Mouse (Mus musculus): Measurements from ENCODE around the gene Vamp5. TPM values are rescaled to one million over a fixed set of nuclear protein-coding genes. Genes with fewer than 3 reads are reported as not detected.

Gene Vamp5
- 27.9 and 29.0 TPM in 2 replicates for polyA plus RNA-seq (2015; fragmentation: Nextera tagmentation; extraction: Ambion mirVana)

- 1% methylated on average over 49 of the region's 49 CpGs for WGBS
- H3K27ac ChIP-seq (replicated peaks), result peak within 1 kb of the TSS; percentile 61
- ATAC-seq (ENCODE audit: insufficient number of reproducible peaks, low FRiP score, low TSS enrichment, low read depth), result peak; percentile 72
- no peaks in the 10 kb centered on the region for H3K27me3 ChIP-seq
- peaks cover 9% of the 10 kb centered on the region for H3K36me3 ChIP-seq
- peaks cover 17% of the 10 kb centered on the region; the same call in 1 of the 2 replicates for H3K4me1 ChIP-seq
- H3K9me3 ChIP-seq (replicated peaks), result no peaks in the 10 kb centered on the region
- H3K9ac ChIP-seq, result peak within 1 kb of the TSS; percentile 50
- H3K4me2 ChIP-seq (replicated peaks), result peak within 1 kb of the TSS; percentile 71
- H3K4me3 ChIP-seq (replicated peaks), result peak within 1 kb of the TSS; percentile 58
Measured at GRCm38 (mm10) chr6:72380131-72380770, at the start of gene Vamp5. Vamp5 (minus strand) TSS chr6:72380468.

GRCm38 (mm10) chr6:72429061-72429842 lies 49.0 kb upstream of the Vamp5 start:
- Histone ChIP-seq H3K27me3 (no peaks in the 10 kb centered on the region), H3K4me3 (replicated peaks) (no peak overlapping the region), H3K27ac (replicated peaks) (no peak overlapping the region; the same call in 1 of the 2 replicates), H3K9ac (no peak overlapping the region), H3K9me3 (replicated peaks) (no peaks in the 10 kb centered on the region), H3K36me3 (peaks cover 92% of the 10 kb centered on the region), H3K4me2 (replicated peaks) (no peak overlapping the region), H3K4me1 (0 out of 2 replicates have a peak, but pooled peaks cover 4% of the 10 kb centered on the region)
- 84% methylated on average over 21 of the region's 21 CpGs for whole genome bisulfite sequencing
- ATAC-seq (ENCODE audit: insufficient number of reproducible peaks, low FRiP score, low TSS enrichment, low read depth), result no peak

DNA sequence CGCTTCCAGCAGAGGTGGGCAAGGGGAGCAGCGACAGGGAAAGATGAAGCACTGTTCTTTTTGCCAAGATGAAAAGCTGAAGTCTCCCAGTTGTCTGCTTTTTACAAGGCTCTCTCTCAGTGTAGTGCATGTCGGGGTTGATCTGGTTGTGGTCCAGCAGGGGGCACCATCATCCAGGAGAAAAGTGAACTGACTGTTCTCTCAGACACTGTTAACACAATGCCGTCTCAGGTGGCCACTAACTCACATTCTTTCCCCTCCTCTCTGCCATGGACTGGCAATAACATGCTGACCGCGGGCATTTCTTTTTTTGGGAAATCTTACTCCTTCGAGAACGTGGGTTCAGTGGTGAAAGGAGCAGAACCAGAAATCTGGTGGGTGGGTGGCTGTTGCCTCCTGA lies 47.8 kb upstream of the Vamp5 start:
- WGBS, result 29% methylated on average over 8 of the region's 8 CpGs
- no peak overlapping the region for H3K9ac ChIP-seq
- no peak overlapping the region for H3K4me2 ChIP-seq (replicated peaks)
- H3K9me3 ChIP-seq (replicated peaks), result no peaks in the 10 kb centered on the region
- no peak overlapping the region for H3K27ac ChIP-seq (replicated peaks)
- H3K27me3 ChIP-seq, result no peaks in the 10 kb centered on the region
- ATAC-seq (ENCODE audit: insufficient number of reproducible peaks, low FRiP score, low TSS enrichment, low read depth), result peak; percentile 77
- peaks cover 96% of the 10 kb centered on the region for H3K36me3 ChIP-seq
- H3K4me3 ChIP-seq (replicated peaks), result no peak overlapping the region
- H3K4me1 ChIP-seq, result 0 out of 2 replicates have a peak, but pooled peaks cover 4% of the 10 kb centered on the region

GRCm38 (mm10) chr6:72425646-72426045 lies 45.4 kb upstream of the Vamp5 start:
- H3K9ac ChIP-seq, result no peak overlapping the region
- H3K4me3 ChIP-seq (replicated peaks), result no peak overlapping the region
- H3K4me1 ChIP-seq, result 0 out of 2 replicates have a peak, but pooled peaks cover 4% of the 10 kb centered on the region
- 95% methylated on average over 11 of the region's 11 CpGs for WGBS
- H3K4me2 ChIP-seq (replicated peaks), result no peak overlapping the region
- no peaks in the 10 kb centered on the region for H3K27me3 ChIP-seq
- peaks cover 96% of the 10 kb centered on the region for H3K36me3 ChIP-seq
- no peaks in the 10 kb centered on the region for H3K9me3 ChIP-seq (replicated peaks)
- ATAC-seq (ENCODE audit: insufficient number of reproducible peaks, low FRiP score, low TSS enrichment, low read depth), result no peak
- no peak overlapping the region for H3K27ac ChIP-seq (replicated peaks)

- Histone ChIP-seq H3K9ac (no peak overlapping the region), H3K27ac (replicated peaks) (no peak overlapping the region), H3K4me2 (replicated peaks) (no peak overlapping the region), H3K9me3 (replicated peaks) (no peaks in the 10 kb centered on the region), H3K36me3 (peaks cover 87% of the 10 kb centered on the region), H3K27me3 (no peaks in the 10 kb centered on the region), H3K4me3 (replicated peaks) (no peak overlapping the region), H3K4me1 (peaks cover 3% of the 10 kb centered on the region; the same call in 1 of the 2 replicates)
- WGBS, result 90% methylated on average over 10 of the region's 10 CpGs
- no peak for ATAC-seq (ENCODE audit: insufficient number of reproducible peaks, low FRiP score, low TSS enrichment, low read depth)
Measured at GRCm38 (mm10) chr6:72420901-72421300, 40.6 kb upstream of the Vamp5 start.

- no peak overlapping the region for H3K9ac ChIP-seq
- H3K9me3 ChIP-seq (replicated peaks), result no peaks in the 10 kb centered on the region
- no peak overlapping the region for H3K27ac ChIP-seq (replicated peaks)
- peaks cover 14% of the 10 kb centered on the region for H3K4me1 ChIP-seq
- ATAC-seq (ENCODE audit: insufficient number of reproducible peaks, low FRiP score, low TSS enrichment, low read depth), result no peak
- WGBS, result 80% methylated on average over 1 of the region's 1 CpGs
- H3K4me3 ChIP-seq (replicated peaks), result no peak overlapping the region
- no peak overlapping the region for H3K4me2 ChIP-seq (replicated peaks)
- H3K27me3 ChIP-seq, result no peaks in the 10 kb centered on the region
- H3K36me3 ChIP-seq, result peaks cover 76% of the 10 kb centered on the region
Measured at GRCm38 (mm10) chr6:72419806-72420205, 39.5 kb upstream of the Vamp5 start.

- ATAC-seq (ENCODE audit: insufficient number of reproducible peaks, low FRiP score, low TSS enrichment, low read depth), result no peak
- Histone ChIP-seq H3K9me3 (replicated peaks) (no peaks in the 10 kb centered on the region), H3K9ac (no peak overlapping the region), H3K4me3 (replicated peaks) (no peak overlapping the region), H3K36me3 (peaks cover 60% of the 10 kb centered on the region), H3K27ac (replicated peaks) (no peak overlapping the region), H3K4me2 (replicated peaks) (no peak overlapping the region), H3K4me1 (peaks cover 20% of the 10 kb centered on the region), H3K27me3 (no peaks in the 10 kb centered on the region)
- 85% methylated on average over 4 of the region's 4 CpGs for WGBS
Measured at GRCm38 (mm10) chr6:72418279-72418678, 38.0 kb upstream of the Vamp5 start.

DNA sequence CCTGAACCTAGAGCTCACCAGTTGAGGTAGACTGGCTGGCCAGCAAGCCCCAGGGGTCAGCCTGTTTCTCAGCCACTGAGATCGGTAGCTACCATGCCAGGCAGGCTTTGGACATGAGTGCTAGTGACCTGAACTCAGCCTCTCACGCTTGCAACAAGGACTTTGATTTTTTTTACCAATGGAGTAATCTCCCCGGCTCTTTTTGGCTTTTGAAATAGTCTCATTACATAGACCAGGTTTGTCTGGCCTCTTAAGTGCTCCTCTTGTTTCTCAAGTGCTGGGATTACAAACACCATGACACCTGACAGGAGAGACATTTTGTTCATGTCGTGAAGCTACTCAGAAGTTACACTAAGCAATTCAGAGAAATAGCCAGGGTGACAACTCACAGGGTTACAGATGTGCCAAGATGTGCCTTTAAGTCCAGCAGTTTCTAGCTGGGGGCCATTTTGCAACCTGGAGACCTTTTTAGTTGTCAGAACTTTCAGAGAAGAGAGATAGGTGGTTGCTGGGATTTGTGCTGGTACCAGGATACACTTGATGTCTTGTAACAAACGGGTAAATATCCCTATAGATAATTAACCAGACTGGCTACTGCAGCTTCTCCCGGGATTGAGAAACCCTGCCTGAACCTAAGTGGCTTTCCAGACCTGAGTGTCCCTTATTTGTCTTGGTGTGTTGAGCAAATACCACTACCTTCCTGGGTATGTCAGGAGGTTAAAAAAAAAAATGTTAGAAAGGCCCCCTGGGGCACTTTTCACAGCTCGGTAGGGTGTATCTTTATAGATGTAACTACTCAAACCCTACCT lies 35.9 kb upstream of the Vamp5 start:
- H3K4me1 ChIP-seq, result peaks cover 20% of the 10 kb centered on the region
- peak overlapping the region; percentile 61; the same call in 1 of the 2 replicates for H3K4me2 ChIP-seq (replicated peaks)
- no peak overlapping the region for H3K9ac ChIP-seq
- no peaks in the 10 kb centered on the region for H3K27me3 ChIP-seq
- ATAC-seq (ENCODE audit: insufficient number of reproducible peaks, low FRiP score, low TSS enrichment, low read depth), result no peak
- H3K4me3 ChIP-seq (replicated peaks), result no peak overlapping the region
- H3K36me3 ChIP-seq, result peaks cover 40% of the 10 kb centered on the region
- H3K9me3 ChIP-seq (replicated peaks), result no peaks in the 10 kb centered on the region
- no peak overlapping the region for H3K27ac ChIP-seq (replicated peaks)
- WGBS, result 81% methylated on average over 7 of the region's 7 CpGs

GRCm38 (mm10) chr6:72415181-72415580 lies 34.9 kb upstream of the Vamp5 start:
- H3K4me1 ChIP-seq, result peaks cover 20% of the 10 kb centered on the region
- peak overlapping the region; percentile 88 for H3K9ac ChIP-seq
- H3K9me3 ChIP-seq (replicated peaks), result no peaks in the 10 kb centered on the region
- H3K4me2 ChIP-seq (replicated peaks), result peak overlapping the region; percentile 61
- H3K36me3 ChIP-seq, result peaks cover 30% of the 10 kb centered on the region
- no peak overlapping the region for H3K27ac ChIP-seq (replicated peaks)
- no peak for ATAC-seq (ENCODE audit: insufficient number of reproducible peaks, low FRiP score, low TSS enrichment, low read depth)
- no peaks in the 10 kb centered on the region for H3K27me3 ChIP-seq
- 80% methylated on average over 5 of the region's 5 CpGs for WGBS
- peak overlapping the region; percentile 83 for H3K4me3 ChIP-seq (replicated peaks)

DNA sequence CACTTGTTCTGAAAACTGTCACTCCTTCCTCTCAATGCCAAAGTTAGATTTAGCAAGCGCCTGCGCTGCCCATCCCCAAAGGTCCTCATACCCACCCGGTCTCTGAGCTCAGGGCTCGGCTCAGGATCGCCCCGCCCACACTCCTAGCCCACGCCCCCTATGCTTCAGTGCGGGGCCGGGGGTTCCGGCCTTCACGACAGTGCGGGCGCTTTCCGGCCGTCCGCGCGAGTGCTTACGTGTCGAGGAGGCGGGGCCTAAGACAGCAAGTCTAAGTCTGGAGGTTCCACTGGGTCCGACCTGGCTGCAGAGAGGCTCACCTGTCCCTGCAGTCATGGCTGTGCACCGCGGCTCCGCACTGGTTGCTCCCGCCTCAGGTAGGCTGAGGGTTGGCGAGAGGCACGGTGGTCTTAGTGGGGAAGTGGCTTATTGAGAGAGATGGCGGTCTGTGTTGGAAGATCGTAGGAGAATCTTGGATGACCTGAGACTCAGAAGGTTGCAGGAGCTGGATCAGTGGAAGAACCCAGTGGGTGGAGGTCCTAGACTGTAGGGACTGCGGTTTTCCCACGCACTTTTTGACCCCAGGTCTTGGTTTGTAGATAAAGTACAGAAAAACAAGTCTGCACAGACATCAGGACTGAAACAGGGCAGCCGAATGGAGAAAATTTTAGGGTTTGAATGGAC lies 33.9 kb upstream of the Vamp5 start, which contains the start of gene Ggcx:
TSS of gene Ggcx (plus strand) at position 233 of the 681 bp plus-strand sequence.
- Histone ChIP-seq H3K36me3 (peaks cover 20% of the 10 kb centered on the region), H3K4me1 (peaks cover 20% of the 10 kb centered on the region), H3K27me3 (no peaks in the 10 kb centered on the region), H3K4me3 (replicated peaks) (peak within 1 kb of the TSS; percentile 83), H3K4me2 (replicated peaks) (peak within 1 kb of the TSS; percentile 61), H3K27ac (replicated peaks) (peak within 1 kb of the TSS; percentile 74), H3K9me3 (replicated peaks) (no peaks in the 10 kb centered on the region), H3K9ac (peak within 1 kb of the TSS; percentile 88)
- peak; percentile 94 for ATAC-seq (ENCODE audit: insufficient number of reproducible peaks, low FRiP score, low TSS enrichment, low read depth)
- 1% methylated on average over 33 of the region's 33 CpGs for WGBS
